Mouse (Mus musculus): ENCODE results near the gene Zfp235. TPM values are rescaled to one million over a fixed set of nuclear protein-coding genes. Genes with fewer than 3 reads are reported as not detected.
A peak's percentile ranks its signal among the peaks of the same experiment; 100 is the strongest.

Gene Zfp235
- 3.2 and 3.3 TPM in 2 replicates for polyA plus RNA-seq (2012; rRNA removed)

DNA sequence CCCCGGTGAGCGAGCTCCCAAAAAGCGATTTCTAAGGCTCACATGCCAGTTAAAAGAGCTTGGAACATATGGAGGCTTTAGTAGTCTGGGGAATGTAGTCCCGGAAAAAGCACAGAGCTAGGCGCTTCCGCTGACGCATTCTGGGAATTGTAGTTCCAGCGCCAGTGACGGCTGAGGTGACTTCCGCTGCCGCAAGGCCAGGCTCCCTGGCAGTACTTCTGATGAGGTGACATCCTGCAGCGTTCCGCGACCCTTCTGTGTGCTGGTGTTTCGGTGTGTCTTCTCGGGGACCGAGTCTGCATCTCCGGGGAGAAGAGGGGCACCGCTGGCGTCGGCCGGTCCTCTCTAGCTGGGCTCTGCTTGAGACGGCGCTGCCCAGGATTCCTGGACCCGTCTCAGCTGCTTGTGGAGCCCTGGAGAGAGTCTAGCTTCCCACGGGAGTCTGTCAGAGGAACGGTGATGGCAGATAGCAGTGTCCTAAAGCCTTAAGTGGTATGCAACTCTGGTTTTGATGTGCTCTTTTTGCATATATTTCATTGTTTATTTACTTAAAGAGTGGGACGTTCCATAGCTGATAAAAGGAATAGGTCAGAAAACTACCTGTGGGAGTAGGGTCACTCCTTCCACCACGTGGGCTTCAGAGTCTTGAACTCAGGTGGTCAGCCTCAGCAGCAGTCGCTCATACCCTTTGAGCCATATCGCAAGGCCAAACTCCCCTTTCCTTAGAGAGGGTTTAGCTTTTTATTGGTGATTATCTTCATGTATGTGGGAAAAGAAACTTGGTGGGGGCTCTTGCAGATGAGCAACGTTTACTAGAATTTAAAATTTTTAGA, at the start of gene Zfp235:
Gene Zfp235, plus strand, starts transcription at position 174 of the 833 bp plus-strand sequence.
- peak within 1 kb of the TSS; percentile 91 for H3K4me3 ChIP-seq (ENCODE audit: low read depth, low read length)
- H3K4me1 ChIP-seq (ENCODE audit: control insufficient read depth, insufficient read depth, insufficient read length, low read length) = peaks cover 8% of the 10 kb centered on the region; the same call in 1 of the 2 replicates
- TF ChIP-seq CTCF (IDR thresholded peaks at IDR 0.05; ENCODE audit: extremely low read depth, insufficient read length, insufficient replicate concordance, low read depth, low read length) (no peak), POLR2A (IDR thresholded peaks at IDR 0.05; ENCODE audit: low read depth, low read length) (no peak)
- H3K27ac ChIP-seq (ENCODE audit: insufficient read depth, low read depth, low read length) = no peak within 1 kb of the TSS
- peaks cover 7% of the 10 kb centered on the region; the same call in 1 of the 2 replicates for H3K36me3 ChIP-seq (ENCODE audit: control insufficient read depth, insufficient read depth, low read length)
- 3% methylated on average over 32 of the region's 32 CpGs for WGBS
- no peaks in the 10 kb centered on the region for H3K27me3 ChIP-seq (ENCODE audit: control insufficient read depth, insufficient read depth, low read length)

DNA sequence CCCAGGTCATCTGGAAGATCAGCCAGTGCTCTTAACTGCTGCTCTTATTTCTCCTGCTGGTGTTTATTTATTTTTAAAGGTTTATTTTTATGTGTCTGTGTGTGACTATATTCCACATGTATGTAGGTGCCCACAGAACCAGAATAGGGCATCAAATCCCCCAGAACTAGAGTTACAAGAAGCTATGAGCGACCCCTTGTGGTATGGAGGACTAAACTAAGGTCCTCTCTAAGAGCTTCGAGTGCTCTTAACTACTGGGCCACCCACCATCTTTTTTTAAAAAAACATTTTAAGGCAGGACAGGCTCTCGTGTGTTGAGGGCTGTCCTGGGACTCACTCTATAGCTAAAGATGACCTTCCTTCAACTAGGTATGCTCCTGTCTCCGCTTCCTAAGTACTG, 47.1 kb upstream of the Zfp235 start:
- Histone ChIP-seq H3K36me3 (ENCODE audit: control insufficient read depth, insufficient read depth, low read length) (peaks cover 11% of the 10 kb centered on the region), H3K27me3 (ENCODE audit: control insufficient read depth, insufficient read depth, low read length) (no peaks in the 10 kb centered on the region), H3K4me1 (ENCODE audit: control insufficient read depth, insufficient read depth, insufficient read length, low read length) (peaks cover 4% of the 10 kb centered on the region; the same call in 1 of the 2 replicates), H3K27ac (ENCODE audit: insufficient read depth, low read depth, low read length) (no peak overlapping the region), H3K4me3 (ENCODE audit: low read depth, low read length) (no peak overlapping the region)
- 92% methylated on average over 4 of the region's 4 CpGs for WGBS
- TF ChIP-seq POLR2A (IDR thresholded peaks at IDR 0.05; ENCODE audit: low read depth, low read length) = no peak
- TF ChIP-seq CTCF (IDR thresholded peaks at IDR 0.05; ENCODE audit: extremely low read depth, insufficient read length, insufficient replicate concordance, low read depth, low read length) = no peak

- peaks cover 4% of the 10 kb centered on the region; the same call in 1 of the 2 replicates for H3K4me1 ChIP-seq (ENCODE audit: control insufficient read depth, insufficient read depth, insufficient read length, low read length)
- no peak overlapping the region for H3K27ac ChIP-seq (ENCODE audit: insufficient read depth, low read depth, low read length)
- no peak overlapping the region for H3K4me3 ChIP-seq (ENCODE audit: low read depth, low read length)
- WGBS = 97% methylated on average over 12 of the region's 12 CpGs
- TF ChIP-seq POLR2A (IDR thresholded peaks at IDR 0.05; ENCODE audit: low read depth, low read length) = no peak
- no peak for TF ChIP-seq CTCF (IDR thresholded peaks at IDR 0.05; ENCODE audit: extremely low read depth, insufficient read length, insufficient replicate concordance, low read depth, low read length)
- no peaks in the 10 kb centered on the region for H3K27me3 ChIP-seq (ENCODE audit: control insufficient read depth, insufficient read depth, low read length)
- peaks cover 11% of the 10 kb centered on the region for H3K36me3 ChIP-seq (ENCODE audit: control insufficient read depth, insufficient read depth, low read length)
Measured at GRCm38 (mm10) chr7:24087485-24088125, 46.4 kb upstream of the Zfp235 start.

GRCm38 (mm10) chr7:24104403-24104802, 29.6 kb upstream of the Zfp235 start:
- no peaks in the 10 kb centered on the region for H3K4me1 ChIP-seq (ENCODE audit: control insufficient read depth, insufficient read depth, insufficient read length, low read length)
- H3K27me3 ChIP-seq (ENCODE audit: control insufficient read depth, insufficient read depth, low read length) = no peaks in the 10 kb centered on the region
- TF ChIP-seq POLR2A (IDR thresholded peaks at IDR 0.05; ENCODE audit: low read depth, low read length) = no peak
- TF ChIP-seq CTCF (IDR thresholded peaks at IDR 0.05; ENCODE audit: extremely low read depth, insufficient read length, insufficient replicate concordance, low read depth, low read length) = no peak
- 95% methylated on average over 9 of the region's 9 CpGs for WGBS
- H3K36me3 ChIP-seq (ENCODE audit: control insufficient read depth, insufficient read depth, low read length) = peaks cover 71% of the 10 kb centered on the region
- H3K4me3 ChIP-seq (ENCODE audit: low read depth, low read length) = no peak overlapping the region
- H3K27ac ChIP-seq (ENCODE audit: insufficient read depth, low read depth, low read length) = no peak overlapping the region

GRCm38 (mm10) chr7:24105144-24105703, 28.7 kb upstream of the Zfp235 start:
- WGBS = 96% methylated on average over 18 of the region's 18 CpGs
- Histone ChIP-seq H3K4me1 (ENCODE audit: control insufficient read depth, insufficient read depth, insufficient read length, low read length) (no peaks in the 10 kb centered on the region), H3K4me3 (ENCODE audit: low read depth, low read length) (no peak overlapping the region), H3K36me3 (ENCODE audit: control insufficient read depth, insufficient read depth, low read length) (peaks cover 66% of the 10 kb centered on the region), H3K27me3 (ENCODE audit: control insufficient read depth, insufficient read depth, low read length) (no peaks in the 10 kb centered on the region), H3K27ac (ENCODE audit: insufficient read depth, low read depth, low read length) (no peak overlapping the region)
- no peak for TF ChIP-seq POLR2A (IDR thresholded peaks at IDR 0.05; ENCODE audit: low read depth, low read length)
- TF ChIP-seq CTCF (IDR thresholded peaks at IDR 0.05; ENCODE audit: extremely low read depth, insufficient read length, insufficient replicate concordance, low read depth, low read length) = no peak

DNA sequence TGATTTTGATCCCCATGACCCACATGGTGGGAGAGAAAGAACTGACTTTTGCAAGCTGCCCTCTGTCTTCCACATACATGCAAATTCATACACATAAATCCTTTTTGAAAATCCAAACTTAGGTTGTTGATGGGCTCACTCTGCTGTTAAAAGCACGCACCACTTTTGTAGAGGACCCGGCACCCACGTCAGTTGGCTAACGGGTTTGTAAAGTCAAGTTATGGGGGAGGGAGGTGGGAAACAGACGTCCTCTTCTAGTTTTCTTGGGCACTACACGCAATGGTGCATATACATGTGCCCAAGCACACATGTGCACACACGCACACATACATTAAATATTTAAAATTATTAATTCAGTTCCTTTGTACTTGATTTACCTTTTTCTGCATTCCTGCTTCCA, 23.1 kb upstream of the Zfp235 start:
- Histone ChIP-seq H3K4me3 (ENCODE audit: low read depth, low read length) (no peak overlapping the region), H3K4me1 (ENCODE audit: control insufficient read depth, insufficient read depth, insufficient read length, low read length) (peaks cover 2% of the 10 kb centered on the region; the same call in 1 of the 2 replicates), H3K36me3 (ENCODE audit: control insufficient read depth, insufficient read depth, low read length) (peaks cover 13% of the 10 kb centered on the region), H3K27ac (ENCODE audit: insufficient read depth, low read depth, low read length) (no peak overlapping the region), H3K27me3 (ENCODE audit: control insufficient read depth, insufficient read depth, low read length) (no peaks in the 10 kb centered on the region)
- WGBS = 96% methylated on average over 7 of the region's 7 CpGs
- no peak for TF ChIP-seq POLR2A (IDR thresholded peaks at IDR 0.05; ENCODE audit: low read depth, low read length)
- TF ChIP-seq CTCF (IDR thresholded peaks at IDR 0.05; ENCODE audit: extremely low read depth, insufficient read length, insufficient replicate concordance, low read depth, low read length) = no peak

DNA sequence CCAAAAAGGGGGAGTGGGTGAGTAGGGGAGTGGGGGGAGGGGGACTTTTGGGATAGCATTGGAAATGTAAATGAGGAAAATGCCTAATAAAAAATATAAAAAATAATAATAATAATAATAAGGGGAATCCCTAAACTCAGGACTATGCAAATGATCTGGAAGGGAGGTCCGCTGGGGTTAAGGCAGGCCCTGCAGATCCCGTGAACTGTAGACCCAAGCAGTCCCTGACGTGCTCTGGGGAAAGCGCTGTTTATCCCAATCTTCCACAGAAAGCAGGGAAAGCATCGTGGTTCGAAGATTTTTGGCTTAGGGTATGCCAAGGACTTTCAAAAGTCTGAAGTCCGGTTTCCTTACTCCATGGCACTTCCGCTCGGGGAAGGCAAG, 22.2 kb upstream of the Zfp235 start:
- peaks cover 2% of the 10 kb centered on the region; the same call in 1 of the 2 replicates for H3K4me1 ChIP-seq (ENCODE audit: control insufficient read depth, insufficient read depth, insufficient read length, low read length)
- no peak for TF ChIP-seq POLR2A (IDR thresholded peaks at IDR 0.05; ENCODE audit: low read depth, low read length)
- TF ChIP-seq CTCF (IDR thresholded peaks at IDR 0.05; ENCODE audit: extremely low read depth, insufficient read length, insufficient replicate concordance, low read depth, low read length) = no peak
- peaks cover 4% of the 10 kb centered on the region for H3K36me3 ChIP-seq (ENCODE audit: control insufficient read depth, insufficient read depth, low read length)
- H3K27ac ChIP-seq (ENCODE audit: insufficient read depth, low read depth, low read length) = peak overlapping the region; percentile 85
- H3K27me3 ChIP-seq (ENCODE audit: control insufficient read depth, insufficient read depth, low read length) = no peaks in the 10 kb centered on the region
- peak overlapping the region; percentile 74 for H3K4me3 ChIP-seq (ENCODE audit: low read depth, low read length)
- WGBS = 11% methylated on average over 9 of the region's 9 CpGs

Data from small intestine, adult 2 months (tissue).